ENCODE assay signal across 8 mouse cellular contexts in genomic region chr7:112444152-112444984, GRCm38 (mm10). TPM values are rescaled to one million over a fixed set of nuclear protein-coding genes. Genes with fewer than 3 reads are reported as not detected.
DNase-seq lines count a peak whose midpoint lies in the region; ATAC-seq lines count a peak whose summit lies in the region.

No protein-coding gene starts in this region.

- H3K36me3 ChIP-seq in heart, embryonic 10.5 days: peaks cover 5% of the 10 kb centered on the region; the same call in 1 of the 2 replicates
- H3K36me3 ChIP-seq in hindbrain, embryonic 14.5 days (replicated peaks; ENCODE audit: control insufficient read depth, insufficient read depth): no peaks in the 10 kb centered on the region

- 30% methylated on average over 12 of the region's 12 CpGs for WGBS in heart, embryonic 10.5 days
- WGBS in hindbrain, embryonic 14.5 days: 17% methylated on average over 12 of the region's 12 CpGs

- DNase-seq in heart, embryonic 10.5 days (ENCODE audit: low spot score): peak; percentile 77
- DNase-seq in heart, adult 11 months: no peak
- peak; percentile 79 to 84 for DNase-seq in cerebellum, adult 18-20 months
- DNase-seq in hindbrain, embryonic 14.5 days (ENCODE audit: low spot score): peak; percentile 59
- peak; percentile 73 for DNase-seq in lung, postnatal 25 days (ENCODE audit: low spot score)
- DNase-seq in layer of hippocampus, adult 11-12 months (ENCODE audit: low spot score): no peak
- DNase-seq in right cerebral cortex, postnatal 25 days: no peak

- H3K4me3 ChIP-seq in heart, embryonic 10.5 days: peak overlapping the region; percentile 33
- H3K4me3 ChIP-seq in hindbrain, embryonic 14.5 days (replicated peaks; ENCODE audit: low read length): no peak overlapping the region

- H3K4me2 ChIP-seq in hindbrain, embryonic 14.5 days (replicated peaks): peak overlapping the region; percentile 25

- H3K27me3 ChIP-seq in heart, embryonic 10.5 days (ENCODE audit: insufficient read depth, poor library complexity, severe bottlenecking): no peaks in the 10 kb centered on the region
- H3K27me3 ChIP-seq in hindbrain, embryonic 14.5 days (ENCODE audit: control insufficient read depth, insufficient read depth, low read length): no peaks in the 10 kb centered on the region

- peak overlapping the region; percentile 69 for H3K27ac ChIP-seq in heart, embryonic 10.5 days
- H3K27ac ChIP-seq in hindbrain, embryonic 14.5 days: peak overlapping the region; percentile 64

- H3K4me1 ChIP-seq in heart, embryonic 10.5 days: peaks cover 61% of the 10 kb centered on the region
- H3K4me1 ChIP-seq in hindbrain, embryonic 14.5 days (replicated peaks; ENCODE audit: control insufficient read depth, insufficient read depth, low read length): peaks cover 22% of the 10 kb centered on the region

- peak; percentile 71; the same call in 1 of the 2 replicates for ATAC-seq in hindbrain, embryonic 14.5 days (ENCODE audit: low FRiP score)
- no peak for ATAC-seq in activated CD4-positive, CD25-positive, alpha-beta regulatory T cell, adult 4 months

- H3K9me3 ChIP-seq in heart, embryonic 10.5 days: no peaks in the 10 kb centered on the region
- H3K9me3 ChIP-seq in hindbrain, embryonic 14.5 days (ENCODE audit: control insufficient read depth, low read length): no peaks in the 10 kb centered on the region; the same call in 1 of the 2 replicates

- H3K9ac ChIP-seq in hindbrain, embryonic 14.5 days: peak overlapping the region; percentile 35; the same call in 1 of the 2 replicates

RNA-seq across cellular contexts. Expression of gene Parva, which starts 17.1 kb away (rescaled TPM):
- 82.5 and 94.9 TPM in 2 replicates for polyA plus RNA-seq in heart, embryonic 10.5 days (2016; fragmentation: Nextera tagmentation; extraction: Ambion mirVana)
- polyA plus RNA-seq in hindbrain, embryonic 14.5 days (2014; fragmentation: Nextera tagmentation; extraction: Ambion mirVana): 28.1 and 28.8 TPM in 2 replicates
- not detected for polyA plus RNA-seq in activated CD4-positive, CD25-positive, alpha-beta regulatory T cell, adult 4 months (2017; shearing (Covaris generic))

Comparison
In these comparisons a context has a peak if more than half of its experiments do, and no peak if none do; other contexts are left out.
1. DNase-seq: peak in heart, embryonic 10.5 days (single experiment), cerebellum, adult 18-20 months (2 of 2), hindbrain, embryonic 14.5 days (single experiment) and lung, postnatal 25 days (single experiment); none in heart, adult 11 months (single experiment), layer of hippocampus, adult 11-12 months (single experiment) and right cerebral cortex, postnatal 25 days (single experiment).
2. RNA of gene Parva, which starts 17.1 kb away (polyA plus RNA-seq): 82.5 to 94.9 TPM in heart, embryonic 10.5 days and 28.1 to 28.8 TPM in hindbrain, embryonic 14.5 days; not detected in activated CD4-positive, CD25-positive, alpha-beta regulatory T cell, adult 4 months; every median in the first group is over 10 times any median in the second.